Mouse (Mus musculus) neural tube, embryonic 13.5 days (tissue): Measurements from ENCODE around the gene Mgll. TPM values are rescaled to one million over a fixed set of nuclear protein-coding genes. Genes with fewer than 3 reads are reported as not detected.

Experiments
- ATAC-seq: fragments of 200-750 bp; cut with Nextera tagmentation; 2 replicates; pipeline ENCODE4 v1.8.0; 2017; ENCODE audit warnings: low read depth, mild to moderate bottlenecking, moderate TSS enrichment, moderate library complexity
- H3K27ac ChIP-seq: fragments of 300-500 bp; sonication (generic); replicated peaks from 2 replicates; pipeline ENCODE4 v1.5.1; 2015; ENCODE audit warnings: moderate library complexity, mild to moderate bottlenecking, inconsistent platforms
- H3K27me3 ChIP-seq: fragments of 300-500 bp; sonication (generic); 2 replicates; pipeline ENCODE4 v1.6.1; 2015; ENCODE audit warnings: mild to moderate bottlenecking, inconsistent platforms
- H3K36me3 ChIP-seq: fragments of 300-500 bp; sonication (generic); 2 replicates; pipeline ENCODE4 v1.6.1; 2015; ENCODE audit warnings: mild to moderate bottlenecking, inconsistent platforms
- H3K4me1 ChIP-seq: fragments of 300-500 bp; sonication (generic); replicated peaks from 2 replicates; pipeline ENCODE4 v1.6.1; 2015; ENCODE audit warnings: inconsistent platforms
- H3K4me2 ChIP-seq: fragments of 300-500 bp; sonication (generic); 2 replicates; pipeline ENCODE4 v1.6.1; 2015; ENCODE audit warnings: inconsistent platforms, mild to moderate bottlenecking, moderate library complexity
- H3K4me3 ChIP-seq: fragments of 300-500 bp; sonication (generic); 2 replicates; pipeline ENCODE4 v1.5.1; 2015; ENCODE audit warnings: mild to moderate bottlenecking, inconsistent platforms
- H3K9ac ChIP-seq: fragments of 300-500 bp; sonication (generic); 2 replicates; pipeline ENCODE4 v1.6.1; 2015; ENCODE audit warnings: moderate library complexity, mild to moderate bottlenecking, inconsistent platforms
- H3K9me3 ChIP-seq: fragments of 300-500 bp; sonication (generic); 2 replicates; pipeline ENCODE4 v1.6.1; 2016; ENCODE audit warnings: inconsistent platforms
- WGBS: fragments of 180-500 bp; shearing (Covaris S2); methylation state at CpG from one replicate; pipeline ENCODE4 v1.1.7; 2015; 5-methylcytosine and 5-hydroxymethylcytosine counted together
- polyA plus RNA-seq: library from polyadenylated mRNA; unstranded; fragments of >200 nt; fragmentation: Nextera tagmentation; extraction: Ambion mirVana; gene quantifications from 2 replicates; pipeline ENCODE4 v1.2.1, GENCODE M21; 2015

The Mgll gene
- polyA plus RNA-seq, 1 experiment from 2014 or later, result 32.0 TPM

DNA sequence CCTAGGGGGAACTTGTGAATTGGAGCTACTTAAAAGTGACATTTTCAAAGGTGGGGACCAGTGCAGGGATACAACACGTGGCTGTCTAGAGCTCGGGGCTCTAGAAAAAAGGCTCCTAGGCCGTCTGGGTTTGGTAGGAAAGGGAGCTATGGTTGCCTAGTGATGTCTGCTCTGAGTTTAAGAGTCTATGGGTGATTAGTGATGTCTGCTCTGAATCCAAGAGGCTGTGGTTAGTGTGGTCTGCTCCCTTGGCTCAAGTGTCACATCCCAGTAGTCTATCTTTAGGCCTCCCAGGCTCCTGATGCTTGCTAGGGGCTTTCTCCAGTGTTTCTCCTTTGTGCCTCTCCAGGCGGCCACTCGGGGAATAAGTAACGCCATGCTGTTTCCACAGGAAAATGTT, 29.4 kb downstream of the Mgll start:
- no peak overlapping the region for H3K9ac ChIP-seq
- H3K9me3 ChIP-seq, result no peaks in the 10 kb centered on the region
- ATAC-seq, result no peak
- no peaks in the 10 kb centered on the region for H3K27me3 ChIP-seq
- H3K36me3 ChIP-seq, result no peaks in the 10 kb centered on the region
- WGBS, result 70% methylated on average over 6 of the region's 6 CpGs
- H3K4me3 ChIP-seq, result no peak overlapping the region
- peaks cover 15% of the 10 kb centered on the region for H3K4me1 ChIP-seq
- H3K27ac ChIP-seq, result peak overlapping the region; percentile 65
- no peak overlapping the region for H3K4me2 ChIP-seq

DNA sequence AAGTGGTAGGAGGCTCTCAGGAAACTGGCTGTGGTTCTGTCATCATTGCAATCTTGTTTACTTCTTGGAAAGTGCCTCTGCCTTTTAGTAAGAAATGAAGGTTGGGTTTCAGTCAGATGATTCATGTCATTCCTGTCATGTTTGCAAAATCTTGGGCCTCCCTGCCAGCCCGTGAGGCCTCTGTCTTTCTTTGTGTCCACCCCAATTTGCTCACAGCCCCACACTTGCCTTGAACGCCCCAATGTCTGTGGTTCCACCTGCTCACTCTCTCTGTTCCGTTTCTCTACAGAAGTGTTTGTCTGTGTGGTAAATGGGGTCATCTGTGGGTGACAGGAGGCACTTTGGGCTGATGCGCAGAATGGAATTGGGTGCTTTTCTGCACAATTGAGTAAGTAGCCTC, 32.8 kb downstream of the Mgll start:
- no peak overlapping the region for H3K9ac ChIP-seq

DNA sequence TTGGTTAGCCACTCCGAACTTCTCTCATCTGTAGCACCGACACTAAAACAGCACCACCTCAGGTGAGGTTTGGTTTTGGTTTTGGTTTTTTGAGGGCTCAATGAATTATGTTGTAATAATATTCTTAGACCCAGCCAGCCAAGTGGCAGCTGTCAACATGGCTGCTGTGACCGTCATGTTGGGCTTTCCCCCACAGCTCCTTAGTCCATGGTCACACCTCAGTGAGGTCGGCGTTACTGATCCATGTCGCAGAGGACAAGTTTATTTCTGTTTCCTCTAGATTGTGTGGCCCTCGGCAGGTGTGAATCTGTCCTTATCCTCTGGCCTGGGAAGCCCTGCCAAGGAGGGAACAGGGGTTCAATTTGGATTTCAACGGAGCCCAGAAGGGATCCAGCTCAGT, 33.9 kb downstream of the Mgll start:
- no peak overlapping the region for H3K9ac ChIP-seq
- 95% methylated on average over 8 of the region's 8 CpGs for WGBS
- no peaks in the 10 kb centered on the region for H3K36me3 ChIP-seq
- ATAC-seq, result no peak
- H3K9me3 ChIP-seq, result no peaks in the 10 kb centered on the region
- no peak overlapping the region for H3K4me2 ChIP-seq
- no peak overlapping the region for H3K4me3 ChIP-seq
- no peaks in the 10 kb centered on the region for H3K27me3 ChIP-seq
- 0 out of 2 replicates have a peak overlapping the region, but pooled peaks have one; percentile 5 for H3K27ac ChIP-seq
- H3K4me1 ChIP-seq, result peaks cover 42% of the 10 kb centered on the region

More for the DNA sequence above, 32.8 kb downstream of the Mgll start:
- H3K27ac ChIP-seq, result no peak overlapping the region
- 71% methylated on average over 4 of the region's 4 CpGs for WGBS
- no peaks in the 10 kb centered on the region for H3K9me3 ChIP-seq
- no peaks in the 10 kb centered on the region for H3K27me3 ChIP-seq
- no peak overlapping the region for H3K4me2 ChIP-seq
- H3K4me1 ChIP-seq, result peaks cover 48% of the 10 kb centered on the region
- ATAC-seq, result no peak
- H3K36me3 ChIP-seq, result no peaks in the 10 kb centered on the region
- no peak overlapping the region for H3K4me3 ChIP-seq

DNA sequence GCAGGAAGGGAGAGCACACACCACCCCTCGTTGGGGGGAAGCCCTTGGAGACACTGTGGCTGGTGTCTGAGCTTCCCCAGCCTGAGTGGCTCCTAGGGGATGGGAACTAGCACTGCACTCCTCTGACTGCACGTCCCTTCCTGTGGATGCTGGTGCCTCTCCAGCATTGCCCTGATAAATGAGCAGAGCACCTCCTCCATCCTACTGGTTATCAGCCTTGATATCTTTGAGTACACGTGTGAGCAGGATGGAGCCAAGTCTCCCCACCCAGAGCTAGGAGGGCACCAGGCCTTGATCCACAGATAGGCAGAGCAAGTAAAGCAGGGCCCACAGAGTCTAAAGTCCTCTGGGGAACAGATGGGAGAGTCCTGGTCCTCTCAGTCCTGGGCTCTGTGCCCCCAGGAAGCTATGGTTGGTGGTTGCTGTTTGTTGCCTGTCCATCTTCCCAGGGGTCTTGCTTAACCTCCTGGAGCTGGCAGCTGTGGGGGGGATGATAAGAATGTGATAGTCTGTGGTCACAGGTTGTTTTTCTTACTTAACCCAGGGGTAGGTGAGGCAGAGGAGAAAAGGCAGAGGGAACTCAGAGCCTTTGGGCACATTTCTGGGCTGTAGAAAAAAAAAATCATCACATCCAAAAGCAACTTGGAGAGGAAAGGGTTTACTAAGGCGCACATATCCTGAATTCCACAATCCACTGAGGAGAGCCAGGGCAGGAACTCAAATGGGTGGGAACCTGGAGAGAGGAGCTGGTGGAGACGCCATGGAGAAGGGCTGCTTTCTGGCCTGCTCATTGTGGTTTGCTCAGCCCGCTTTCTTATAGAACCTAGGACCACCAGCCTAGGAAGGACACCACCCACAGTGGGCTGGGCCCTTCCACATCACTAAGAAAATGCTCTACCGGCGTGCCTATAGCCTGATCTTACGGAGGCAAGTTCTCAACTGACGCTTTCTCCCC, 34.6 kb downstream of the Mgll start:
- peak overlapping the region; percentile 80; the same call in 1 of the 2 replicates for H3K27ac ChIP-seq
- no peaks in the 10 kb centered on the region for H3K27me3 ChIP-seq
- no peaks in the 10 kb centered on the region for H3K9me3 ChIP-seq
- H3K4me1 ChIP-seq, result peaks cover 35% of the 10 kb centered on the region
- H3K9ac ChIP-seq, result no peak overlapping the region
- no peak for ATAC-seq
- no peak overlapping the region for H3K4me2 ChIP-seq
- no peak overlapping the region for H3K4me3 ChIP-seq
- no peaks in the 10 kb centered on the region for H3K36me3 ChIP-seq
- WGBS, result 86% methylated on average over 10 of the region's 10 CpGs

DNA sequence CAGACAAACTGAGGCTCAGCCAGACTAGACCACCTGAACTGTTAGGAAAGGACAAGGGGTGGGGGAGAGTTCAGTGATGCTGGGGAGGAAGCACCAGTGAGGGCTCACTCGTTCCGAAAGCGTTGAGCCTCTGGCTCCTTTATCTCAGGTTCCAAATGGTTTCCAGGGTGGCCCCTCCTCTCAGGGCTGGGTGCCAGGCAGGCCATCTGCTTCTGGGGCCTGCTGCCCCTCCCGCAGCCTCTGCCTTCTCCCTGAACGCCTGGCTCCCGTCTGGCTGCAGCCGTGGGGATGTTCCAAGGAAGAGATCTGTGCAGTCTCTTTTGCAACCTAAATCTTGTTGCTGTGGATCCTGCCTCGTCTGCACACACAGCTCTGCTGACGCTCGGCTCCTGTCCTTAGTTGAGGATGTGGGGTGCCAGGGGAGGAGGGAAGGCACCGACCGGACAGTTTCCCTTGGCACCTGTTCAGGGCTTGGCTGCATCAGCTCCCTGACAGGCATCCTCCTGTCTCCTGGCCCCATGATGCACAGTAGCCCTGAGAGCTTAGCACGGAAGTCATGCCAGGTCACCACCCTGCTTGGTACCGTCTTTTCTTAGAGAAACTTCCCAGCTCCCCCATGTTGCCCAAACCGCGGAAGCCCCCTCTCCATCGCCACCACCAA, 35.7 kb downstream of the Mgll start:
- no peaks in the 10 kb centered on the region for H3K27me3 ChIP-seq
- H3K36me3 ChIP-seq, result no peaks in the 10 kb centered on the region
- H3K27ac ChIP-seq, result peak overlapping the region; percentile 80
- no peak overlapping the region for H3K4me2 ChIP-seq
- no peaks in the 10 kb centered on the region for H3K9me3 ChIP-seq
- H3K9ac ChIP-seq, result 0 out of 2 replicates have a peak overlapping the region, but pooled peaks have one; percentile 13
- ATAC-seq, result peak; percentile 68
- H3K4me1 ChIP-seq, result peaks cover 35% of the 10 kb centered on the region
- no peak overlapping the region for H3K4me3 ChIP-seq
- WGBS, result 50% methylated on average over 17 of the region's 17 CpGs

DNA sequence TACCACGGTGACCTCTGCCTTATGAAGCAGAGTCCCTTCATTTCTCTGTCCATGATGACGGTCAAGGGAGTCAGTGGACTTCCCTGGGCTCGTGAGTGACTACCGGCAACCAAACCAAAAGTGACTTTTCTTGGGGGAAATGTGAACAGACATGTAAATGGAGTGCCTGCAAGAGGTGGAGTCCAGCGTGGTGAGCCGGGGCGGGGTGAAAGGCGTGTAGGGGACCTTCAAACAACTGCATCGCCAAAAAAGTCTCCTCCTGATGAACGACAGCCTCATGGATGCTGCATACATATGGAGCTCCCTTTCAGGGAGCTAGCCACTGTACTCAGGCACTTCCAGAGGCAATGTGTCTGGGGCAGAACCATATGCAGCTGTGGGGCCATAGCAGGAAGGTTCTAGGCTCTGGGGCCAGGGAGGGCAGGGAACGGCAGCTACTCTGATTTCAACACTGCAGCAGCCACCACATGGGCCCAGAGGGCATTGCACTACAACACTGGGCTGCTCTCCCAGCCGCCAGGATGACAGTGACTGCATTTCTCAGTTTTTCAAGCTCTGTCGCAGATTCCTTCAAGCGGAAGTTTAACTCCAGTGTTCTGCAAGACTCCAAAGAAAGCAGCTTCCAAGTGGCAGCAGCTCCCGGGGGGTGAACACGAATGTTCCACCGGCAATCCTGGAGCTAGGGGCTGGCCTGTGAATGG, 36.9 kb downstream of the Mgll start:
- H3K9ac ChIP-seq, result no peak overlapping the region; the same call in 1 of the 2 replicates
- H3K4me1 ChIP-seq, result peaks cover 40% of the 10 kb centered on the region
- H3K4me2 ChIP-seq, result no peak overlapping the region
- H3K27ac ChIP-seq, result peak overlapping the region; percentile 80; the same call in 1 of the 2 replicates
- H3K4me3 ChIP-seq, result no peak overlapping the region
- WGBS, result 67% methylated on average over 17 of the region's 17 CpGs
- H3K27me3 ChIP-seq, result no peaks in the 10 kb centered on the region
- H3K36me3 ChIP-seq, result no peaks in the 10 kb centered on the region
- ATAC-seq, result no peak
- H3K9me3 ChIP-seq, result no peaks in the 10 kb centered on the region

DNA sequence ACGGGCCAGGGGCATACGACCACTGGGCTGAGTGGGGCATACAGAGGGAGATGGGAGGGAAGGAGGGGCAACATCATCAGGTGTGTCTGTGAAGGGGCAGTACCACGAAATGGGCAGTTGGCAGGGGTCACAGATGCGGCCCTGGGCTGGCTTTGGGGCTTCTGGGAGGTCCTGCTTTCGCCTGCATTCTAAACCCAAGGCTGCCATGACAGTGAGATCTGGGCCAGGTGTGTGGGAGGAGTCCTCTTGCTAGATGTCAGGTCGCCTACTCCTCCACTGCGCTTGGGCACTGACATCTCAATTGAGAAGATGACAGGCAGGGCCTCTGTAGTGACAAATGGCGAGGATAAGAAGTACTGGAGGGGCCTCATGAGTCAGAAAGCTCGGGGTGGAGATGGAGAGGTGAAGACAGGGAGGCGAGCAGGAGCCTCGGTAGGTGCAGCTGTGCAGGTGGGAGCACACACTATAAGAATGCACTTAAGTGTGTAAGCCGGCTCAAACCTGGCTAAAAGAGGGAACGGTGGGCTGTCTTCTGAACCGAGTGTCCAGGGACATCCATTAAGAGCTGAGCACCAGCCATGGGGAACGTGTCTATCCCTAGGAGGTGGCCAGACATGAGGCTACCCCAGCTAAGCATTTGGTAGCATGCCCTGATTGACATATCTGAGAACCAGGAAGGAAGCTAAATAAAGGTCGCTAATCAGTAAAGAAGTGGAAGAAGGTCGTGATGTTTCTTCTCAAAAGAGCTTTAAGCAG, 37.6 kb downstream of the Mgll start:
- Histone ChIP-seq H3K9me3 (no peaks in the 10 kb centered on the region), H3K36me3 (no peaks in the 10 kb centered on the region), H3K4me1 (peaks cover 44% of the 10 kb centered on the region), H3K27me3 (no peaks in the 10 kb centered on the region), H3K9ac (no peak overlapping the region), H3K4me2 (no peak overlapping the region), H3K4me3 (no peak overlapping the region), H3K27ac (no peak overlapping the region)
- ATAC-seq, result no peak
- 79% methylated on average over 17 of the region's 17 CpGs for WGBS

DNA sequence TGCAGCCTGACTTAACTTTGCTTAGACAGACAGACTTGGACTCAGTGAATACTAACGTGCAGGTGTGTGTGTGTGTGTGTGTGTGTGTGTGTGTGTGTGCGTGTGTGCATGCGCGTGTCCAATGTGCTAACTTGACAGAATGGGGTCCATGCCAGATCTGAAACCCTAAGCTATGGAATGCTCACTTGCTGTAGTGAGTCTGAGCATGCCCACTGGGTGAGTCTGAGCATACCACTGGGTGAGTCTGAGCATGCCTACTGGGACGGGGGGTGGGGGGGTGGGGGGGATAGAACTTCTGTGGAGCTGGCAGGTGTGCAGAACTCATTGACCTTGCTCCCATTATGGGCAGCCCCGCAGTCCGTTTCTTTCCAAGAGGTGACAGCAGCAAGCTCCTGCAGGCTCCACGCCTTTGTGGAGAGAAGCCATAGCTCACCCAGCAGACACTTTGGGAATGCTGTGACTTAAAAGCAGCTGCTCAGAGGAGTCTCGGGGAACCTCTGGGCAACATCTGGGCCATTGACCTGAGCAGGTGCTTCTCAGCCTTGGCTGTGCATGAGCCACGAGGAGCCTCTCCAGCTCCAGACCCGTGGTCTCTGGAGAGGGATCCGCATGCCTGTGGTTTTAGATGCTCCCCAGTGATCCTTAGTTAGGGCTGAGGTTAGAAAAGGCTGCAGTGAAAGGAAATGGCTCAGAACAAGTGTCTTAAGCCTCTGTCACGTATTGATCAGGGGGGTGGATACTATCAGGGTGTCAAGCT, 38.4 kb downstream of the Mgll start:
- Histone ChIP-seq H3K4me3 (no peak overlapping the region), H3K4me1 (peaks cover 50% of the 10 kb centered on the region), H3K9ac (no peak overlapping the region), H3K9me3 (no peaks in the 10 kb centered on the region), H3K4me2 (no peak overlapping the region), H3K27me3 (no peaks in the 10 kb centered on the region), H3K36me3 (no peaks in the 10 kb centered on the region), H3K27ac (no peak overlapping the region)
- WGBS, result 76% methylated on average over 13 of the region's 13 CpGs
- no peak for ATAC-seq

DNA sequence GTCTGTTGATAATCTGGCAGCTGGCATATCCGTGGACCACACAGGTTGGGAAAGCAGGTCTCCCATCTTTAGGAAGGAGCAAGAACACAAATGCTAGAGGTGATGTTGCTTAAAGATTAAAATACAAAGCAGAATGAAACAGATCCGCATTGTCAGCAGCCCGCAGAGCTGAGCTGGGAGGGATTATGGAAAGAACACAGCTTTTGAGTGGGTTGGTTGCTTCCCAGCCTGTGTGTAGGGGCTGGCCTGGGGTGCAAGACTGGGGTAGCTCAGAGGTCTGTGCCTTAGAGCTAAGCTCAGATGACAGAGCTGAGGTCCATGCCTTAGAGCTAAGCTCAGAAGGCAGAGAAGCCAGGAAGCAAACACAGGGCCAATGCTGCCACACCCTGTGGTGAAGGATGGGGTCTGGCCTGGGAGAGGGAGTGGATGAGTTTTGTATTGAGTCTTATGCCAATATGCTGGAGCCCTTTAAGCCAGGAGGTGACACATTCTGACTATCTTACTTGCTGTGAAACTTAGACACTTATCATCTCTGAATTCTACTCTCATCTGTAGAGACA, 39.4 kb downstream of the Mgll start:
- Histone ChIP-seq H3K36me3 (no peaks in the 10 kb centered on the region), H3K4me3 (no peak overlapping the region), H3K4me1 (peaks cover 50% of the 10 kb centered on the region), H3K27me3 (no peaks in the 10 kb centered on the region), H3K9me3 (no peaks in the 10 kb centered on the region), H3K4me2 (no peak overlapping the region), H3K27ac (no peak overlapping the region), H3K9ac (no peak overlapping the region)
- no peak for ATAC-seq
- 87% methylated on average over 3 of the region's 3 CpGs for WGBS

DNA sequence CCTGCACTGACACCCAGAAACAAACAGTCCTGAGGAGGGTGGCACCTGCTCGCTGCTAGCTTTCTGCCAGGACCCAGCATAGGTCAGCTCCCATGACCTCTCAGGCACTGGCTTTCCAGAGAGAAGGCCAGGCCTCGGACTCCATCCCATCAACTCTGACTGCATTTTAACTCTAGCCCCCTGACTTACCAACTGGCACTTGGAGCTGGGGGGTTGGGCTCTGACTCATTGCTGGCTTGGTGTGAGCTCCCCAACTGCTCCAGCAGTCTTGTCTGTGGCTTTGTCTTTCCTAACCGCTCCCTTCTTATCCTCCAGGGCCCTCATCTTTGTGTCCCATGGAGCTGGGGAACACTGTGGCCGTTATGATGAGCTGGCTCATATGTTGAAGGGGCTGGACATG, 40.1 kb downstream of the Mgll start:
- H3K4me3 ChIP-seq, result no peak overlapping the region
- H3K4me1 ChIP-seq, result peaks cover 44% of the 10 kb centered on the region
- H3K27ac ChIP-seq, result no peak overlapping the region
- H3K27me3 ChIP-seq, result no peaks in the 10 kb centered on the region
- H3K36me3 ChIP-seq, result no peaks in the 10 kb centered on the region
- H3K4me2 ChIP-seq, result no peak overlapping the region
- no peak for ATAC-seq
- H3K9me3 ChIP-seq, result no peaks in the 10 kb centered on the region
- 83% methylated on average over 4 of the region's 4 CpGs for WGBS
- H3K9ac ChIP-seq, result no peak overlapping the region

DNA sequence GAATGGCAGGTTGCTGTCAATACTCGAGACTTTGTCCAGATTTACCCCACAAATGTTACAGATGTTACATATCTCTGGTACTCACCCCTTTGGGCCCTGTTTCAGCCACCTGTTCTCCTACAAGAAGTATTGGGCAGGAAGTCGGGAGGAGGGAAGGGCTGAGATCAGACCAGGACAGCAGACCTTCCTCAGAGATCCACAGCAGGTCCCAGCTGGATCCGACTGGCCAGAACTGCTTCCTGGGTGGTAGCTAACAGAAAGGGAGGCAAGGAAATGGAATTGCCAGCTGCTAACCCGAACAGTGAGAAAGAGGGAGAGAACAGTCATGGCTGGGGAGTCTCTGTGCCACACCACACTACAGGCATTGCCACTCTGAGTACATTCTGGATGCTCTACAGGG, 43.5 kb downstream of the Mgll start:
- Histone ChIP-seq H3K36me3 (no peaks in the 10 kb centered on the region), H3K4me2 (no peak overlapping the region), H3K9ac (no peak overlapping the region), H3K9me3 (no peaks in the 10 kb centered on the region), H3K27ac (no peak overlapping the region), H3K4me1 (0 out of 2 replicates have a peak, but pooled peaks cover 14% of the 10 kb centered on the region), H3K27me3 (no peaks in the 10 kb centered on the region), H3K4me3 (no peak overlapping the region)
- WGBS, result 73% methylated on average over 4 of the region's 4 CpGs
- no peak for ATAC-seq
